Mouse (Mus musculus) fat pad, adult 2 months (tissue): ENCODE results near the gene Ppm1h.

Experiments used
- DNase-seq: peaks from one replicate; pipeline ENCODE4 v3.0.0-alpha.2; 2011; ENCODE audit warnings: low read depth, low spot score; ENCODE audit errors: extremely low read depth

Ppm1h gene

DNA sequence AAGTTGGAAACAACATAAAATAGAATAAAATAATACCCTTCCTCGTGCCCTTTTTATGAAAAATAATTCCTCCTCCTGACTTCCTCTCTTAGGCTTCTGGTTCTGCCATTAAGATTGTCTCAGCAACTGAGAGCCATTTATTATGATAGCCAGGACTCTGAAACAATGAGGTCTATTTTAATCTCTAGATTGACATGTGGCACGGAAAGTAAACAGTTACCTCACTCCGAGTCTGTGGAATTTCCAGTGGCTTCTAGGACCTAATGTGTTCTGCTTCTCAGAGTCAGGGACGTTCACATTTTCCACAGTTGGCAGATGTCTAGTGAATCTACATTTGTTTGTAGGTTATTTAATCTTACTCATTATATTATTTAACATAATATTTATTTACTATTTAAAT lies 87.0 kb downstream of the Ppm1h start:
- DNase-seq = no peak

DNA sequence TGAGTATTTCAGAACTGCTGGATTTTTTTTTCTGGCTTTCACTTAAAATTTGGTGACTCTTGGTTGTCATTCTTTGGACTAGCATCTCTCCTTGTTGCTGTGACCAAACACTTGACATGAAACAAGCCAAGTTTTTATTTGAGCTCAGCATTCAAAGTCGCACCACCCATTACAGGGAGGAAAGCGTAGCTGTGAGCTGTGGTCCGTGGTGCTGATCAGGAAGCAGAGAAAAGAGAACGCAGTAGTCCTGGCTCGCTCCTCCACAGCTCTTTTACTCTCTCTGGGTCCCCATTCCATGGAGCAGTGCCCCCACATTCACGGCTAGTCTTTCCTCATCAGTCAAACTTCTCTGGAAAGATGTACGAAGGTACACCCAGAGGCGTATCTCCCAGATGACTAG lies 87.4 kb downstream of the Ppm1h start:
- no peak for DNase-seq

DNA sequence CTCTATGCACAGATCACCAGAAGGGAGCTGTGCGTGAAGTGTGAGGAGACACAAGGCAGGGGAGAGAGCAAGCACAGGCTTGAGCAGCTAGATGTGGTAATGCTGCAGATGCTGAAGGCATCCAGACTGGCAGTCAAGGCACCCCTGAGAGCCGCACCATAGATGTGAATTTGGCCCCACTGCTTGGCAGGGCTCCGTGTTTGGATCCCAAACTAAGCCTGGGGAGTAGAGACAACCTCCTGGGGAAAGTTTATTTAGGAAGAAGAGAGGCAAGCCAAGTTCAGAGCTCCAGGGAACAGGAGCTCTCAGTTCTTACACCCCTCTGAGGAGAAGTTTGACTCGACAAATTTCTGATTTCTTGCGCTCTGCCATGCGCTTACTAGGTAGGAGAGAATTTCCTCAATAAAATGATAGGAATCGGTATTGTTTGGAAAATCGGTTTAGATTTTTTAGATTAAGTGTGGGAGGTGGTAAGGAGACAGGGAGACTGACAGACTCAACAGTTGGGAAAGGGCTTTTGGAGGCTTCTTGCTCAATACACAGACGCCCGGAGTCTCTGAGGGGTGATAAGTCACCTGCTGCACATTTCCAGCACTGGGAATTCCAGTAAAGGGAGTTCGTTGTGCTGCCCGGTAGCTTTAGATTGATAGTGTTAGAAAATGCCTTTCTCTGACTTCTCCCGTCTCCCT lies 89.8 kb downstream of the Ppm1h start:
- DNase-seq = peak; percentile 69

DNA sequence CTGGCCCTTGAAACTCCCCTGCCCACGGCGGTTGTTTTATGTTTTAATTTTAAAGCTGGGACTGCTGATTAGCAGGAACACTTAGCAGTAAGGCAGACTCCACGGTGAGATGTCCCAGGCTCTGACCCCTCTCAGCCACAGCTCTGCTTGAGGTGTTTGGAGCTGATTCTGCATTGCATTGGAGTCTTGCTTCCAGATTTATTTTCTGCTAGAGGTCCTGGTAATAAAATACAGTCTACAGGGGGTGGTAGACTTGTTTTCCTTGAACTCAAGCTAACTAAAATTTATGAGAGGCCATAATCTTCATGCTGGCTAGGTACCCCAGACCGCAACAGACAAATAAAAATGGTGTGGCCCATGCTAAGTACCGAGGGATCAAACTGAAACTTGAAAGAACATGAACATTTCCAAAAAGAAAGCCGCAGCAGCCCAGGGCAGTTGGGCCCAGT lies 90.4 kb downstream of the Ppm1h start:
- no peak for DNase-seq

DNA sequence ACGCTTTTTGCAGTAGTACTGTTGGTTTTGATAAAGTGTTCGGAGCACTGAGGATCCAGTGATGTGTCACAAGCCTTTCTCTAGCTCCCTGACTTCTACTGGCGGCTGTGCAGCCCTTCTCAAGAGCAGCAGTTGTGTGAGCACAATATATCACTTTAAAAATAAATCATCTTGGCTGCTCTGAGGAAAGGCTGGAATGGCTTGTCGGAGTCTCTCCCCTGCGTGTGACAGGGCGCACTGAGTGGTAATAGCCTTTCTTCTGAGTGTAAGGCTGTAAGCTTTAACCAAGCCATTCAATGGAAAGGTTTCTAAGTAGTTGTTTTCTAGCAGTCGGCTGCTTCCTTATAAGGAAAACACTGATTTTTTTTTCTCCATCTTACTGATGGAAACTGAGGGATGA lies 91.8 kb downstream of the Ppm1h start:
- no peak for DNase-seq

DNA sequence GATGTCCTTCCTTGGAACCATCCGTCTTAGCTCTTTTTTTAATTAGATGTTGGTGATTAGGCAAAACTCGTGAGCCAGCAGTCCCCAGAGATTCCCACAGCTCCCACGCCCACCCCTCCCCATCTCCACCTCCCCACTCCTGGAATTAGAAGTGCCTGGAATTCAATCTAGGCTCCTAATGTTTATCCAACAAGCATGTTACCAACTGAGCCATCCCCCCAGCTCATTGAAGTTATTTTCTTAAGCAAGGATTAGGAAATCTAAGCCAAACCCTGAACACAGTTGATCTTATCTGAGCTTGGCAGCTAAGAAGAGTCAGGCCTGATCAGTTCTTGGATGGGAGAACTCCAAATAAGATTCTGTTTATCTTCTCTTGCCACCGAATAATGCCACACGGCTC lies 92.4 kb downstream of the Ppm1h start:
- DNase-seq = peak; percentile 81

DNA sequence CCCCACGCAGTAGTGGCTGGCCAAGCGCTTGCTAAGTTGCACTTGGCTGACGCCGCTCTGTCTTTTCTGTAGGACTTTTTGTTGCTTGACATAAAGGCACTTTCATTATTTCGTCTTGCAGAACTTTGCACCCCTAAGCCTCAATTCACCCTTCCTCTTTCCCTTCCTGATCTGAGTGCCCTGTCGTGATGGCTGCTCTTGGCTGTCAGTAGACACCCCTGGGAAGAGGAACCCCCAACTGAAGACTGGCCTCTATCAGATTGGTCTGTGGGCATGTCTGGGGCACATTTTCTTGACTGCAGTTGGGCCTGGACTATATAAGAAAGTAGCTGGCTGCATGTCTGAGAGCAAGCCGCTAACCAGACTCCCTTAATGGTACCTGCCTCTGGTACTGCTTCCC lies 95.6 kb downstream of the Ppm1h start:
- DNase-seq = no peak

DNA sequence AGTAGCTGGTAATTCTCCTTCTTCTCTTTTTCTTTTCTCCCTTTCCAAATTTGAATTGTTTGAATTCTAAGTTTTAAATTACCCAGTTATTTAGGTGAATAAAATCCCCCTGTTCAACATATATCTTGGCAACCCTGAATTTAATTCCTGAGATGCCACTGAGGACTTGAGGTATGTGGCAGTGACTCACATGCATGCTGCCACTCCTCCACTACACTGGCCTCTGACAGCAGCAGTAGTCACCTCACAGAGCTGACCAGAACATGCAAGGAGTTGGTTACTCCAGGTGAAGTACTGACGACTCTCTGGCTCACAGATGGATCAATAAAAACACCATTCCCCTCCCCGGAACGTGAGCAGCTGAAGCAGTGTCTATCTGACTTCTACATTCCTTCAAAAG lies 98.9 kb downstream of the Ppm1h start:
- no peak for DNase-seq

DNA sequence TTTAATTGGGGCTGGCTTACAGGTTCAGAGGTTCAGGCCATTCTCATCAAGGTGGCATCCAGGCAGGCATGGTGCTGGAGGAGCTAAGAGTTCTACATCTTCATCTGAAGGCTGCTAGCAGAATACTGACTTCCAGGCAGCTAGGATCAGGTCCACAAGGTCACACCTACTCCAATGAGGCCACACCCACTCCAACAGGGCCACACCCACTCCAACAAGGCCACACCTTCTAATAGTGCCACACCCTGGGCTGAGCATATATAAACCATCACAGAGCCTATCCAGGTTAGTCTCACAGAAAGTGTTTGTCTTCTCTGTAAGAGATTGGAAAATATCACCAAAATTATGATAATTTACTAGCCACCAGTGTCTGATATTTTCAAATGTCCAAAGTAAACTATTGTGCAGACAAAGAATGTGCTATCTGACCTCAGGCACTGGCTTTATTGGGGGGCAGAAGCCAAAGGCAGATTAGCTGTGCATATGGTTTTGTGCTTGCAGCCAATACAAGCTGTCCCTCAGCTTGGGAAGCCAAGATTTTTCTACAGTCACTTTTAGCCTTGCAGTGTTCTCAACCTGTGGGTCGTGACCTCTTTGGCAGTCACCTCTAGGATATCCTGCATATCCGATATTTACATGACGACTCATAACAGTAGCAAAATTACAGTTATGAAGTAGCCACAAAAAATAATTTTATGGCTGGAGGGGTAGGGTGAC lies 99.5 kb downstream of the Ppm1h start:
- DNase-seq = no peak

DNA sequence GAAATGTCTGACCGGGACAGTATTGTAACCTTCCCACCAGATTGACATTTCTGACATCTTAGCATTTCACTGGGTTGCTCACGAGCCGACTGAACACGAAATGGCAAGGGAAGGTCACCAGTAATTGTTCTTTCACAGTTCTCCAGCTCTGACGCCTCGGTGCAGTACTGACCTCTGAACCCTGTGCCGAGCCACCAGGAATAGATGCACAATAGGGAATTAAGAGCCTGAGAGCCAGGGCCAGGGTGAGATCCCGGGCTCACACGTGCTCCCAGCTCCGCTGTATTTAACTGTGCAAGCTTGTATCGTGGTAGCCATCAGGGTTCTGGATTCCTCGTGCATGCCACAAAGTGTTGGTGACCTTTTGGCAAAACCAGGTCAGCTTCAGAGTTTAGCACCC lies 100.8 kb downstream of the Ppm1h start:
- no peak for DNase-seq

DNA sequence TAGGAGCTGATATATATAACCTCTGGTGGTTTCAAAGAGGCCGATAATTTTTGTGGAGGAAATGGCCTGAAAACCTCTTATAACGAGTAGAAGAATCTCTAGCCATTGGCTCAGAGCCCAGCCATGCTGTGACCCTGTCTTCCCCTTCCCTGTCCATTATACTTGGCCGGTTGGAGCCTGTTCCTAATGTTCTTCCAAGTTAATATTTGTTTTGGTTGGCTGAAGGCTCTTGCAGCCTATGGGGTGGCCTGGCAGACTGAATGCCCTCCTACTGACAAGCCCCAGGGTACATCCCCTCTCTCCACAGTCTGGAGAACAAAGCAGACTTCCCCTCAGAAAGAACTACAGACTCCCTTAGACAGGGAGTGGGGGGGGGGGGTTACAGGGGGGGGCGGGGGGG lies 104.2 kb downstream of the Ppm1h start:
- no peak for DNase-seq

DNA sequence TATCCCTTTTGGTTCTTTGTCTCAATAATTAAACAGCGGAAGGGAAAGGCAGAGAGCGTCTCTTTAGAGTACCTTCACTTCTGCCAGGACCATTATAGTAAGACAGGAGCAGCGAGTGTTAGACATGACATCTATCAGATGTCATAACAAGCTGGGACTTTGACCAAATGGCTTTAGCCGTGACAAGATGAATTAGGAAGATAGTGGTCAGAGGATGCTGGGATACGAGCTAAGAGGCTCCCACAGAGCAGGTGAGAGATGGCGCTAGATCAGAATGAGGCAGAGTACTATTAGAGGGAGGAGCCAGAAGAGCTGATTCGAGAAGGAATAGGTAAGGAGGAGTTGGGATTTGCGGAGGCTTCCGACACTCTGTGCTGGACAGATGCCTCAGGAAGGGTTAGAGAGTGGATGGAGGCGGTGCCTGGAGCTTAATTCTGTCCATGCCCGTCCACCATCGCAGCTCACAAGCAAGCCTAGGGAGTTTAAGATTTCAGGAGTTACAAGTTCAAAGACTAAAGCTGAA lies 111.1 kb downstream of the Ppm1h start:
- DNase-seq = no peak

DNA sequence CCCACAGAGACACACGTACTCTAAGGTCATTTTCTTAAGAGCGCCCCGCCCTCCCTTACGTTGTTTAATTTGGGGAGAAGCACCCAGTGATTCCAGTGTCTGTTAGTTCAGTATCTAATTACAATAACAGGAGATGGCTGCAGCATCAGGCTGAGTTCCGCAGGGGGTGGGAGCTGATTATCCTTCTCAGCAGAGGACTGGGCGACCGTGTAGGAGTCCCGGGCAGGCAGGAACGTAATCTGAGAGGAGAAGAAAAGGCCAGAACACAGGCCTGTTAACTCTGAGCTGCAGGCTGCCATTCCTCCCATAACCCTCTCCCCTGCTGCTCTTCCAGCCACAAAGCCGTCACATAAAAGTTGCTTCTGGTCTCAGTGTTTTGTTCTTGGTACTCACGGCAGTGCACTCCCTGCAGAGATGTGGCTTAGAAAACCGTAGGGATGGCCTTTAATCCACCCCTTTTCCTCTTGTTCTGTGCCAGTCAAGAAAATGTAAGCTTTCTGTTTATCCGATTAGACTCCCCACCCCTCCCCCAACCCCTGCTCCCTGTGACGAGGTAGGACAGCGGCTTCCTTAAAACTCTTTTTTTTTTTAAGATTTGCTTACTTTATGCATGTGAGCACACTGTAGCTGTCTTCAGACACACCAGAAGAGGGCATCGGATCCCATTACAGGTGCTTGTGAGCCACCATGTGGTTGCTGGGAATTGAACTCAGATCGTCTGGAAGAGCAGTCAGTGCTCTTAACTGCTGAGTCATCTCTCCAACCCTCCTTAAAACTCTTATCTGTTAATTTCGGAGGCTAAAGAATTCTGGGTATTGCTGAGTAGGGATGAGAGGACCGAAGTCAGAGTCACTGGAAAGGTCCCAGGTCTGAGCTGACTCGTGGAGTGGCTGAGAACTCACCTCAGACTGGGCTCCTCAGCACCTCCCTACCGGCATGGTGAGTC lies 113.7 kb downstream of the Ppm1h start:
- no peak for DNase-seq

DNA sequence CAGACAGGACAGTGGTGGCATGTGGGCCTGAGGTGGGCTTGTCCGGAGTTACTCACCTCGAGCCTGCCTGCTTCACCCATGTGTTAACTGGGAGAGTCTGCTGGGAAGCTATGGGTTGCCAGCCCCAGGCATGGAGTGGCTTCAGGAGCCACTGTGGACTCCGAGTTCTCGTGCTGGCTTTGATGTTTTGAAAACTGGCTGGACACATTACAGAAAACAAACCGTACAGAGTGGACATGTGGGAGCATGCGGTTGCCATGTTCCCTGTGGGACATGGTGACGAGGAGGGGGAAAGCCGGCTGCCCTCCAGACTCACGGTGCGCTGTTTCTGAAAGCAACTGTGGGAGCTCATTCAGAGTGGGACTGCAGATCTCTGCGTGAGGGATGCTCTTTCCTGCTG lies 114.6 kb downstream of the Ppm1h start:
- DNase-seq = no peak

DNA sequence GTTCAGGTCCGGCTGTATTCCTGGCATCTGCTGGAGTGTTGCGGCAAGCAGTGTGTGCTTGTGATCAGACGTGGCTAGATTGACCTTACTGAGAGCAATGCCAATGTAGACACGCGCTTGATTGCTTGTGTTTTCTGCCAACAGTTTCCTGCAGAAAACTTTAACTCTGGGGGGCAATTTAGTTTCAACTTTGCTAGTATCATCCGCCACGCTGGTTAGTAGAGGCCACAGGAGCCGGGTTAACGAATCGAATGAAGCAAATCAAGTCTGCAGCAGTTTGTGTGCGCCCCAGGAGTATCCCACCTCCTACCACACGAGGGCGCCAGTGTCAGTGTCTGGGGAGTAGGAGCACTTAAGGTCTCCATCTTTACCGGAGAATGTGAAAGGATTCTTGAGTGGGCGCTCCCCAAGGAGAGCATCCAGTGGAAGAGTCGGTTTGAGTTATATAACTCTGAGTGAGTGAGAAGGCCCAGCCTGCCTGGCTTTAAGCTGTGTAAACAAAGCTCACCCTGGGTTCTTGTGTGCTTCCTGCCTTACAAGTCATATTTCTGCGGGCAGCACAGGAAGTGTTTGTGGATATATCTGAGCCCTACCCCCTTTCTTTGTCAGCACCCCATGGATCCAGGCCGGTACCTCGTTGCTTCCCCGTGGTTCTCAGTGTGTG lies 115.8 kb downstream of the Ppm1h start:
- no peak for DNase-seq

DNA sequence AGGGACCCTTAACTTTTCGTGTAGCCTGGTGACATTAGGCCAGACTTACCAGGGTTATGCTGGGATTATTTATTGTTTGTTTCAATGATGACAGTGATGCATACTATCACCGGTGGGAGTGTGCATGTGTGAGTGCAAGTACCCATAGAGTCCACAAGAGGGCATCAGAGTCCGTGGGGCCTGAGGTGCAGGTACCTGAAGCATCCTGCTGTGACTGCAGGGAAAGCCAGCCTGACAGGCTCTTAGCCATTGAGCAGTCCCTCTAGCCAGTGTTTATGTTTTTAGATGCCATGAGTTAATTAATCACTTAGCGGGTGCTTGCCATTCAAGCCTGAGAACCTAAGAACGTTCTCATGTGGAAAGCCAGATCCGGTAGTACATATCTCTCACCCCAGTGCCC lies 119.4 kb downstream of the Ppm1h start:
- DNase-seq = no peak

DNA sequence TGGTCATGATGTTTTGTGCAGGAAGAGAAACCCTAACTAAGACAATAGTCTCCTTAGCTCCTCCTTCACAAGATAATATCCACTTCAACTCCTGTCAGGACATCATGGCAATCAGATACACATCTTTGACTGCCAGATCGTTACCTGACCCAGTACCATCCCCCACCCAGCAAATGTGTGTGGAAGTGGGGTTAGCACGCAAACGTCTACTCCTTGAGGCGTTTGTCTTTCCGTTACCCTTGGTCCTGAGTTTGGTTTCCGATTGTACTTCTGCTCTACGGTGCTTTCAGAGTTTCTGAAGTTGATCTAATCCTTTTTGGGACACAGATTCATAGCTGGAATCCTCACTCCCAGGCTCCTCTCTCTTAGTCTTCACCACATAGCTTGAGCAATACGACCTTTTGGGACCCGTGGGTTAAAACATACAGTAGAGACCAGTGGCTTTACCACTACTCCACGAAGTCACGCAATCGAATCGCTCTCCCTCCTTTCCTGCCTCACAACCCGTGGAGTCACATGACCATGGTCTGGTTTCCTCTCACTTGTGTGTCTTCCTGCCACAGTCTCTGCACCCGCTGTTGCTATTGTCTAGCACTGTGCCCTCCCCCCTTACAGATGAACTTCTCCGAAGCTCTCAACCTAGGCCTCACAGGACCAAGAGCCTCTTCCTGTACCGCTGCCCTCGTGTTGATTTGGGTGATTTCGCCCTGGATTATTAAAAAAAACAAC lies 121.6 kb downstream of the Ppm1h start:
- no peak for DNase-seq

DNA sequence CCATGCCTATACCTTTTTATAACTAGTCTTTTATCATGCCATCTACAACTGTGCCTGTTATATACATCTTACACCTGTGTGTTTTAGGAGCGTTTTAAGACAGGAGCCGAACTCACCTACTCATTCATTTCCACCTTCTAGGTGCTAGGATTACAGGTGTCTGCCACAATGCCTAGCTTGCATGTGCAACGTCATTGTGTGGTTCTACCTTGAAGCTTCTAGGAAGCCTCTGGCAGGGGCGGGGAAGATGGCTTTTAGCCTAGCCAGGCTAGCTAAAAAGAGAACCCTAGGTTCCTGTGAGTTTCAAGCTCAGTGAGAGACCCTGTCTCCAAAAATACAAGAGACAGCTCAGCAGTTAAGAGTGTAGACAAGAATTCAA lies 122.2 kb downstream of the Ppm1h start:
- DNase-seq = no peak

DNA sequence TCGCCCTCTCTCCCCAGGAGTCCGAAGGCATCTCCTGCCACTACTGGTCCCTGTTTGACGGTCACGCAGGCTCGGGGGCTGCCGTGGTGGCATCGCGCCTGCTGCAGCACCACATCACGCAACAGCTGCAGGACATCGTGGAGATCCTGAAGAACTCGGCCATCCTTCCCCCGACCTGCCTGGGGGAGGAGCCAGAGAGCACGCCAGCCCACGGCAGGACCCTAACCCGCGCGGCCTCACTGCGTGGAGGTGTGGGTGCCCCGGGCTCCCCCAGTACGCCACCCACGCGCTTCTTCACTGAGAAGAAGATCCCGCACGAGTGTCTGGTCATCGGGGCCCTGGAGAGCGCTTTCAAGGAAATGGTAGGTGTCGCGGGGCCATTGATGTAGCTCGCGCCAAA lies 123.7 kb downstream of the Ppm1h start:
- DNase-seq = no peak

DNA sequence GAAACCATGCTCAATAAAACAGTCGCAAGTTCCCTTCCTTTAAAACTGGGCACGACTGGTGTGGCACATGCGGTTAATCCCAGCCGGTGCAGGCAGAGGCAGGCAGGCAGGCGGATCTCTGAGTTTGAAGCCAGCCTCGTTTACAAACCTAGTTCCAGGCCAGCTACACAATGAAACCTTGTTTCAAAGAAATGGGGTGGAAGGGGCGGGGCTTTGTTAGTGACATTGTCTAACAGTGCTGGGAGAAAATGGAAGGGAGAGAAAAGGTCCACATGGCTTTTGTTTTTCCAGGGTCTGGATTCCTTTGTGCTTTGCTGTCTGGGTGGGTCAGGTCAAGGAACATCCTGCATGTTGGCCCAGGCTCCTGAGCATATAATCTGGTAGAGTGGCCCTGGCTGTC lies 124.3 kb downstream of the Ppm1h start:
- no peak for DNase-seq
